Mouse (Mus musculus) R1 (cell line): ENCODE measurements around the gene Nkrf.
A peak's percentile ranks its signal among the peaks of the same experiment; 100 is the strongest.

Source experiments
- DNase-seq: peaks from one replicate; pipeline ENCODE4 v3.0.0-alpha.2; 2018; ENCODE audit warnings: low read depth, low spot score

Gene Nkrf

DNA sequence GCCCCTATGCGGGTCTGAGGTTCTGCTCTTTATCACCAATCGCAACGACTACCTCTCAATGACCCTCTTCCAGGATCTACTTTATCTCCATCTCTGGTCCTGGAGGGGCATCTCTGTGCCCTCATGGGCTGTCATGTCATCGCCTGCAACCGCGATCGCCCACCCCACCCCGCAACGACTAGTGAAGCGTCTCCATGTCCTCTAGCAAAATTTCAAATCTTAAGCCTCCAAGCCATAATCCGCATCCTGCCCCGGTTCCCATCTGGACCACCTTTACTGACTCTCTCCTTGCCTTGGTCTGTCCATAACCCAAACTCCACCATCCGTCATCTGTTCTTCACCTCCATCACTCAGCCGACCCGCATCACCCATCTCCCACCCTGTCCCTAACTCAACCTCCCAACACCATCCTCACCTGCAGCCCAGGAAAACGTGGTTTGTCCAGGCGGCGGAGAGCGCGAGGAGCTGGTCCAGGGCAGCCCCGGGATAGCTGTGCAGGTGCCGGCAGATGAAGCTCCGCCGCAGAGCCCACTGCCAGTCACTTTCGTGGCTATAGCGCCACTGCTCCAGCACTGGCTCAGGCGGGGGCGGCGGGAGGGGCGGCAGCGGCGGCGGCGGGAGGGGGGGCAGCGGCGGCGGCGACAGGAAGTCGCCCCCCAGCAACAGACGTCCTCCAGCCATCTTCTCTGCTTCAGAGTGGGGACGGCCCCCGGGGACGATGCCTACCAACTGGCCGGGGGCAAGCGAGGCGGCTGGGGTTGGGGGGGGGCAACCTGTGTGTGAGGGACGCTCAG lies at the start of gene Nkrf:
TSS of gene Nkrf (minus strand) at position 579 of the 794 bp plus-strand sequence.
- peak; percentile 18 for DNase-seq

DNA sequence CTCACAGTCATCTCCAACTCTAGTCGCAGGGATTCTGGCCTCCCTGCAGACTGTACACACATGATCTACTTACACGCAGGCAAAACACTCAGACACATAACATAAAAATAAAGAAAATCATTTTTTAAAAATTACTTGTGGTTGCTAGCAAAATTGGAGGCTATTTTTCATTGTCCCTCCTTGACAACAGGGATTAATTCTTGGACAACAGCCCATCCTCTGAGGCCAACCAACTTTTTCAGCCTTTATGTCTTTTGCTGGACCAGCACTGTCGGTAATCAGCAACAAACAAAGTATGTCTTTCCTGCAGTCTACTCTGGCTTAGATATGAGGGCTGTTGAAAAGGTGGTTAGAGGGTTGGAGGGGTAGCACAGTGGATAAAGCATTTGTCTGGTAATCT lies 38.4 kb upstream of the Nkrf start:
- no peak for DNase-seq

DNA sequence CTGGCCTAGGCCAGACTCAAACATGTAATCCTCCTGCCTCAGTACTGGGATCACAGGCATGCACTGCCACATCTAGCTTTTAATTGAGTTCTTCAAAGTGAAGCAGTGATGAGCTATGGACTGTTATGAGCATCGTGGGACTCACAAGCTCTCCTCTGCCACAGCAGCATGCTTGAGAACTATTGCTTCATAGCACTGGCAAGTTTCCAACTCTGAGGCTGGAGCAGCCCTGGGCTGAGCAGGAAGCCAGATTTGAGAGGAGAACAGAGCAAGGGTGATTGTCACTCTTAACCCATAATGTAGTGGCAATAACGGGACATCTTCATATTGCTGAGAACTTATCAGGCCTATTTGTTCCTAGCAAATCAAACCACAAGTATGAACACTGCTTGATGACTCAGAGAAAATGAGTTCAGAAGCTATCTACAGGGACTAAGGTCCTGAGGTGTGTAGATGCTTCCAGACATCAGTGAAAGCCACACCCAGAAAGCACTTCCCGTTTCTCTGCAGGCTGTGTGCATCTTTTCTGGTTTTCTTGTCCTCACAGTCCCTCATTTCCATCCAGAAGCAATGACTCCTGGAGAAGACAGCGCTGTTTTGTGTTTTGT lies 37.2 kb upstream of the Nkrf start:
- no peak for DNase-seq

DNA sequence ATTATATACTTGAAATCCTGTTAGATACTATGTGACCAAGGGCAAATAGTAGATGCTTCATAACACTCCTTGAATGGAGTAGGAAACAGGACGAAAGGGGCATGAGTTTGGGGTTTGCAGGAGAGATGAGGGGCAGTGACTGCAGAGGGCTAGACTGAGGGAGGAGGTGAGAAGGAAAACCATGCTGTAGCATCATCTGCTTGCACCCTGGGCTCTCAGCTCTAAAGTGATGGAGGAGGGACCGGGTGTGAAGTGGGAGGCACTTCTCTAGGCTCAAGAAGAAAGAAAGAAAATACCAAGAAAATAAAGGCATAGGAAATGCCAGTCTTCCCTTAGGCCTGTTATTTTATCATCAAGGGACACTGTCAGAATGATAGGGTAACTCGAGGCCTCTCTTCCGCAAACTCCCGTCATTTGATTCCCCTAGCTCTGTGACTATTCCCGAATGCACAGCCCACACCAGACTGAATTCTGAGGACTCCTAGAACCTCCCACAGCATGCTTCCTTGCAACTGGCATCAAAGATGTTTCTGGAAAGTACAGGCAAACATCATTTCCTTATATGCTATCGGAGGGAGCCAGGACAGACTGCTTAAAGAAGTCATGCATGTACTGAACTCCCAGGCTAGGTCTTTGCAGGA lies 32.7 kb upstream of the Nkrf start:
- DNase-seq, result no peak

DNA sequence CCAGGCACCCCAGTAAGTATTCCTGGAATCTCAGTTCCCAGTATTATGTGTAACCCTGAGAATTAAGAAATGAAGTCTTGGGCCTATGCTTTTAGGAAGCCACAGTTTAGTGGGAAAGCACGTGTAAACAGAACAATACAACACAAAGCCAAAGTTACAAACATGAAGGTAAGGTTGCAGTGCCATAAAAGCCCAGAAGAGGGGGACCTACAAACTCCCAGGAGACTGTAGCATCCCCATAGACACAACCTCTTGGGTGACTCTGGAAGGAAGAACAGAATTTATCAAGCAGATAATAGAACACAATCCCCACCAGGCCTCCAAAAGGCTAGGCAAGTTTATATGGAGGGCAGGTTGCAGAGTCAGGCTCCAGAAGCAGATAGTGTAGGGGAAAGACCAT lies 27.9 kb upstream of the Nkrf start:
- peak; percentile 44 for DNase-seq

DNA sequence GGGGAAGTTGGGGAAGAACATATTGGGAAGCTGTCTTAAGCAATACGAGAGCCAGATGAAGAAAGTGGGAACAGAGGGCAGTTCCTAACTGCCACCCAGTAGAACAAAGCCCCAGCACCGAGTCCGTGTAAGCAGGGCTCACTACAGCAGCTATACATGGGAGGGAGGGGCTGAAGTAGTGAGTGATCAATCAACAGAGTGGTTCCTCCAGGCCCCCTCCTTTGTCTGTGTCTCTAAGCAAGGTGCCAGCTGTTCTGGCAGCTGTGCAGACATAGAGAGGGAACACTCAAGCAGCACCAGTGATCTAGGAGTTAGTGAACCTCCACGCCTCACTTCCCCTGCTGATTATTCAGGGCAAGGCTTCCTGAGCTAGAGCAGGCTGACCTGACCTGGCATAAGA lies 27.0 kb upstream of the Nkrf start:
- DNase-seq, result peak; percentile 11

DNA sequence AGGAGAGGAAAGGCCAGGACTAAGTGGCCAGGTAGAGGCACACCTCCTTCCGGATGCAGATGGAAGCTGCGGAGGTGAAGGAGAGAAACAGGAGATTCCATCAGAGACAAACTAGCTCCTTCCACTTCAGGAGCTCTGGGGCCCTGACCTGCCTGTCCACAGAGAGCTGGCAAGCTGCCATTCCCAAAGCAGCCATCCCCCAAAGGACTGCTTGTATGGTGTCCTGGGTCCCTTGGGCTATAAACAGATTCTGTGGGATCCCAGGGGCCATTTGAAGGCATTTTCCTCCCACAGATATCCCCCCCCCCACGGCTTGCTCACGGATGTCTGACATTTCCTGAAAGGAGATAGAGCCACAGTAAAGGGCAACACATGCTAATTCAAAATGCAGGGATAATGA lies 26.1 kb upstream of the Nkrf start:
- DNase-seq, result no peak

DNA sequence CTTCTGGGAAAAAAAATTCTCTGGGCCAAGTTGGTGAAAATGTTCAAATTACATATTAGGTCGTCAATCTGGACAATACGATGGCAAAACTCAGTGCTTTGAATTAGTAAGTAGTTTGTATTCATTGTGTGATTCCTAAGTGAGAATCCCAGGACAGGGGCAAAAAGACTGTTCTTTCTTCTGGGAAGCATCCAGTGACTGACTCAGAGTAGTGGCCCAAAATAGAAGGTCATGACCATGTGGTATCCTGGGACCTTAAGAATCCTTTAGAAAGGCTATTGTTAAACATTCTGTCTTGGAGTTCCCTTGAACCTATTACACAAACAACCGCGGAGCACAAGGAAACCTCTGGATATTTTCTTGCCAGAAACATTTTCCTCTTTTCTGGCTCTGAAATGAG lies 18.6 kb upstream of the Nkrf start:
- no peak for DNase-seq

DNA sequence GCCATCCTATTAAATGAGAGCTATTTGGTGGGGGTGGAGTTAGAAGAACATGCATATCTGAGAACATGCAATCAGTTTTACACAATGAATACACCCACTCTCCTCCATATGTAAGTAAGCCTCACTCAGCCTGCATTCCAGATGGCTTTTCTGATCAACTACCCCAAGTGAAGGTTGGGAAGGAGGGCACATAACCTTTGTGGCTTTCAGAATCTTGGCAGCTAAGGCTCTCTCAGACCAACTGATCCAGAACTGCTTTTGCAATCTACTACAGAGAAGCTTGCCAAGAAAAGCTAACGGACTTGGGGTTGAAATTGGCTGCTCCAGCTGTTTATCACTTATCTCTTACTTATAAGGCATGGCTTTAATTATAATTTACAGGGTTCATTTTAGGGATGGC lies 15.1 kb upstream of the Nkrf start:
- no peak for DNase-seq

DNA sequence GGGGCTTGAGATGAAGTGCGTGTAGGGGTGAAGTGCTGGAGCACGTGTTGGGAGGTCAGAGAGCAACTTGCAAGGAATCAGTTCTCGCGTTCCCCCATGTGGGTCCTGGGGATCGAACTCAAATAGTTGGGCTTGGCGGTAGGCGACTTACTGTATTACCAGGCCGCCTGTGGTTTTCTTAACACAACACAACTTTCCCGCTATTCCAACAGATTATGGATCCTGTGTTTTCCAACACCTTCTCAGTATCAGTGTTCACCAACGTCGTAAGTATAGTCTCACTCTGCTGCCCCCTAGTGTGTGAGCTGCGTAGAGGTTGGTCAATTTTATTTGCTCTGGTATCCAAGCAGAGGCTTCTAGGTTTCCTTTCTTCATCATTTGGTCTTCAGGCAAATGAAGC lies 8.6 kb upstream of the Nkrf start:
- peak; percentile 67 for DNase-seq

DNA sequence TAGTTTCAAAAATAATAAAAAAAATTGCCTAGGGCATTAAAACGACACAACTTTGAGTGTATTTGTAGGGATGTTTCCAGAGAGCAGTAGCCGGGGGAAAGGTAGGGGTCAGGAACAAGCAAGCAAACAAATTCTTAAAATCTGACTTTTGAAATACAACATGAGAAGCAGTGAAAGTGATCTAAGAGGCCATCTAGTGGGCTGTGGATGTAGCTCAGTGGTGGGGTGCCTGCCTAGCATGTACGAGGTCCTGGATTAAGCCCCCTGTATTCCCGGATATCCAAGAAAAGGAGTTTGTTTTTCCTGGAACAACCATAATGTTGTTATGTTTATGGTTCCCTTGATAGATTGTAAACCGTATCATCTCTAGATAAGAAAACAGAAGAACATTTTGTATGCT lies 3.8 kb upstream of the Nkrf start:
- no peak for DNase-seq

DNA sequence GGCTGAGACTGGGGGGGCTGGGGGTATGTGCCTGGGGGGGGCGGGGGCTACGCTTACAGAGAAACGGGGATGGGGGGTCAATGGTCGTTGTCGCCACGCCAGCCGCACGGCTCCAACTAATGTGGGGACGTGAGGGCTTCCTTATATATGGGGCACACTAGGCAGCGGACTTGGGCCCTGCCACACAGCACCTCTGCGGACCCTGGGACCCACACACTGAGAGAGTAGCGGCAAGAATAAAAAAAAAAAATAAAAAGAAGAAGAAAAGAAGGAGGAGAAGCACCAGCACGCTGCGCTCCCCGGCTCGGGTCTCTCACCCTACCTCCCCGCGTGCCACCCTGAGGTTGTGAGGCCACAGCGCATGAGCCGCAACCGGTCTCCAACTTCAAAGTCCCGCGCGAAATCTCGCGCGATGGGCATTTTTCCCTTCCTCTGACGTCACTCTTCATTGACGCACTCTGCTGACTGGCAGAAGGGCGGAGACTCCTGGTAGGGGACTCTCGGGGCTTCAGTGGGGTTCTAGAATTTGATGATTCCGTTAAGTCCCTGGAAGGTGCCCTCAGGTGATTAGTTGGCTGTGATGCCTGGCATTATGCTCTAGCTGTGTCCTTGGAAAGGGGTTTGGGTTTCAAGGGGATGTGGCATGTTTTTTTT lies 543 bp upstream of the Nkrf start:
- DNase-seq, result peak; percentile 91

DNA sequence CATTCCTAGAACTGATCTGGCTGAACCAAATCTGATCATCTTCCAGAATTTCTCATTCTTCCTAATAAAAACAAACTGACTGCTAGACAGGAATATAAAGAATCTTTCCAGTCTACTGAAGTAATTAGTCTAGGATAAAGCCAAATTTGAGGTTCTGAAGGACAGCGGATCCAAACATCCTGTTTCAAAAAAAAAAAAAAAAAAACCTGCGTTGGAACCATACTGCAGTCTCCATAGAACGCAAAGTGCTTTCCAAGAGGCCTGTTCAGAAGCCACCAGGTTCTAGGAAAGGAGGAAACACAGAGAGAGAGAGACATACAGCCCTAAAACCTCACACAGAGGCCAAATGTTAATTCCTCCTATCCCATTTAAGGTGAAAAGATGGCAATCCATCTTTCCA lies 1.0 kb downstream of the Nkrf start:
- DNase-seq, result no peak

DNA sequence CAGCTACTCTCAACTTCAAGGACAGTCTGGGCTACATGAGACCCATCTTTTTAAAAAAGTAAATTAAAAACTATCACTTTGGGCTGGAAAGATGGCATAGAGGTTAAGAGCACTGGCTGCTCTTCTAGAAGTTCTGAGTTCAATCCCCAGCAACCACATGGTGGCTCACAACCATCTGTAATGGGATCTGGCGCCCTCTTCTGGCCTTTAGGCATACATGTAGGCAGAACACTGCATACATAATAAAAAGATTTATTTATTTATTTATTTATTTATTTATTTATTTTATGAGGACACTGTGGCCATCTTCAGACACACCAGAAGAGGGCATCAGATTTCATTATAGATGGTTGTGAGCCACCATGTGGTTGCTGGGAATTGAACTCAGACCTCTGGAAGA lies 3.8 kb downstream of the Nkrf start:
- DNase-seq, result peak; percentile 57

DNA sequence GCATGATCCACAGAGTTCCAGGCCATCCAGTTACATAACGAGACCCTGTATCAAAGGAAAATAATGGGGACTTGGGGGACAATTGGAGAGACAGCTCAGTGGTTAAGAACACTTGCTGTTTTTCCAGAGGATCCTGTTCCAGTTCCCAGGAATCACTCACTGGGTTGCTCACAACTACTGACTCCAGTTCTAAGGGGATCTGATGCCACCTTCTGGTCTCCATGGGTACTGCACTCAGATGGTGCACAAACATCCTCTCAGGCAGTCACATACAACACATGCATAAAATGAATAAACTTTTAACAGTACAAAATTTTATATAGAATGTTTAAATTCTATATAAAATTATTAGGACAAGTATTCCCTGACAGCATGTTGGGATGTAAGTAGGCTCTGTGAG lies 18.0 kb downstream of the Nkrf start:
- DNase-seq, result peak; percentile 68

DNA sequence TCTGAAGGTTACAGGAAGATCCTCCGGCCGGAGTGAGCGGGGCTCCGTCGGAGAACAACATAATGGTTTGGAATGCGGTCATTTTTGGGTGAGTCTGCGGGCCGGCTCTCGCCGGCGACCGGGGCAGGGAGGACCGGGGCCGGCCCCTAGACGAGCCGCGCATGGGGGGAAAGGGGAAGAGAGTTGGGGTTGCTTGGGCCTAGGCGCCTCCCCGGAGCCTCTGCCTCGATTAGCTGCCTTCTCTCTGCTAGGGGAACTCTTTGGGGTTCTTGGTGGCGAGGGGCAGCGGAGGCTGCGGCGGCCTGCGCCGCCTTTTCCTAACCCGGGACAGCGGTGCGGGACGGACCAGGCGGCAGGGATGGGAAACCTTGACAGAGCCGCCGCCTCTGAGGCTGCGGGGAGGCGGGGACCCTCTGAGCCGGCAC lies 28.0 kb downstream of the Nkrf start:
- DNase-seq, result no peak

DNA sequence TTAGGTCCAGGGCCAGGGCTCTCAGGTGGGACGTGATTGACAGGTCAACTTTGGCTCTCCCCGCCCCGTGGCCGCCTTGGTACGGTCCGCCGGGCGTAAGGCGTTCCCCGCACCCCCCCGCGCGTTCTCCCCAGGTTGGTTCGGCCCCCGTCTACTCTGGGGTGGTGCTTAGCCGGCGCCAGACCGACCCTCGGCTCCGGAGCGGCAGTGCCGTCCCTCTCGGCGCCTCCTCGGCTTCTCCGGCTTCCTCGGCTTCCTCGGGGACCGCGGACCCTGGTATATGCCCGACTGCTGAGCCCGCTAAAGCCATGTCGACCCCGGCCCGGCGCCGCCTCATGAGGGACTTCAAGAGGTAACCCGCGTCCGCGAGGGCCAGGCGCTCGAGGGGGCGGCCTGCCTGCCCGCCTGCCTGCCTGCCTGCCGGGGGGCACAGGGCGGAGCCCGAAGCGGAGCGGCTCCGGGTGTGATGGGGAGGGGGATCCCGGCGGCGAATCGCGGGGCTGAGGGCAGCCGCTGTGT lies 28.5 kb downstream of the Nkrf start:
- DNase-seq, result peak; percentile 91

DNA sequence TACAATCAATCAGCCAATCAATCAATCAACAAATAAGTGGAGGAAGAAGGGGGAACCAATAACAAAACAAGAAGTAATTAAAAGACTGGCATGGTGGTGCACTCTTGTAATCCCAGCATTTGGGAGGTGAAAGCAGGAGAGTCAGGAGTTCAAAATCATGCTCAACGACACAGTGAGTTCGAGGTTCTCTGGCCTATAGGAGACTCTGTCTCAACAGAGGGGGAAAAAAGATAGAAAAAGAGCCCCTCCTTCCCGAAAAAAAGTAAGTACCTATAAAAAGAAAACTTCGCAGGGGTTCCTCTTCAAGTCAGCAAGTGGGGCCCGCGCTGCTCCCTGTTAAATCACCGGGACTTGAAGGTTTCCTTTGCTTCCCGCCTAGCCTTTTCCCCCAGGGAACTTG lies 28.9 kb downstream of the Nkrf start, which contains the start of the genes Ube2a and C330007P06Rik:
TSS of gene Ube2a (plus strand) at position 136 of the 400 bp plus-strand sequence.
TSS of gene C330007P06Rik (minus strand) at position 347 of the 400 bp plus-strand sequence.
- DNase-seq, result no peak

DNA sequence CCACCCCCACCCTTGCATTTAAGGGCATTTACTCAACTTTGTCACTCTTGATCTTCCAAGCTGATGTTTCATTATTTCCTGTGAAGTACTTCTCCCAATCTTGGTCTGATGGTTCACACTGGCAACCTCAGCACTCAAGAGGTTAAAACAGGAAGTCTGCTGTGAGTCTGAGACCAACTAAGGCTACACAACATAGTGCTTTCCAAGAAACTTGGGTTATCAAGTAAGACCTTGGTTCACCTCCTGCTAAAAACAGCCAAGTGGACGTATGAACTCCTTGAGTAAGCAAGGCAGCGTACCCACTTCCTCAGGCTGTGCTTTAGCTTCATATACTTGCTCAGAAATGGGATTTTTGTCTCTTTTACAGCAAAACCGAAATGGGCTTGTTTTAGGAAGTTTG lies 32.3 kb downstream of the Nkrf start:
- DNase-seq, result no peak

DNA sequence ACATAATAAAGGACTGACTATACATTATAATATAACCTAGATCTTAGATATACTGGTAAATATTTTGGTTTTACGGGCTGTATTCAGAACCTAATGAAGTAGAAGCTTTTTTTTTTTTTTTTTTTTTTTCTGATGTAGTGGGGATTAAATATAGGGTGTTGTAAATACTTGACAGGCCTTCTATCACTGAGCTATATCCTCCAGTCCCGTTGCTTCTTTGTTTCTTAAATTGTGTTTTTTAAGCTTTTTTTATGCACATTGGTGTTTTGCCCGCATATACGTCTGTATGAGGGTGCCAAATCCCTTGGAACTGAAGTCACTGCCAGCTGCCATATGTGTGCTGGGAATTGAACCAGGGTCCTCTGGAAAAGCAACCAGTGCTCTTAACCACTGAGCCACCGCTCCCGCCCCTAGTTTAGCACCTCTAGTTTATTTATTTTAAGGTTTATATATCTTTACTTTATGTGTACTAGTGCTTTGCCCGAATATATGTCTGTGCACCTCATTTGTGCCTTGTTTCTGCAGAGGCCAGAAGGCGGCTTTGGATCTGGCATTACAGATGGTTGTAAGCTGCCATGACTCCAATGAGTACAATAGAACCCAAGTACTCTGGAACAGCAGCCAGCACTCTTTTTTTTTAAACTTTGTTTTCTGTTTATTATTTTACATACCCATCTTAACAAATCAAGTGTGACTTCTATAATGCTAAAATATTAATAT lies 37.9 kb downstream of the Nkrf start:
- no peak for DNase-seq
